Mouse (Mus musculus) hindbrain, embryonic 15.5 days (tissue): ENCODE data around the gene Slc45a2. TPM values are rescaled to one million over a fixed set of nuclear protein-coding genes. Genes with fewer than 3 reads are reported as not detected.

Source experiments
- ATAC-seq: fragments of 200-750 bp; cut with Nextera tagmentation; 2 replicates; pipeline ENCODE4 v1.8.0; 2017; ENCODE audit warnings: low read depth, moderate number of reproducible peaks, moderate TSS enrichment; ENCODE audit not compliant: low FRiP score
- H3K27ac ChIP-seq: fragments of 300-500 bp; sonication (generic); replicated peaks from 2 replicates; pipeline ENCODE4 v1.5.1; 2015; ENCODE audit warnings: mild to moderate bottlenecking, inconsistent platforms
- H3K27me3 ChIP-seq: fragments of 300-500 bp; sonication (generic); 2 replicates; pipeline ENCODE4 v1.6.1; 2015; ENCODE audit warnings: control low read depth, inconsistent platforms
- H3K36me3 ChIP-seq: fragments of 300-500 bp; sonication (generic); 2 replicates; pipeline ENCODE4 v1.6.1; 2015; ENCODE audit warnings: control low read depth, inconsistent platforms
- H3K4me1 ChIP-seq: fragments of 300-500 bp; sonication (generic); replicated peaks from 2 replicates; pipeline ENCODE4 v1.6.1; 2015; ENCODE audit warnings: control low read depth, inconsistent platforms
- H3K4me2 ChIP-seq: fragments of 300-500 bp; sonication (generic); 2 replicates; pipeline ENCODE4 v1.6.1; 2015; ENCODE audit warnings: moderate library complexity, mild to moderate bottlenecking, inconsistent platforms
- H3K4me3 ChIP-seq: fragments of 300-500 bp; sonication (generic); 2 replicates; pipeline ENCODE4 v1.5.1; 2015; ENCODE audit warnings: mild to moderate bottlenecking, inconsistent platforms
- H3K9ac ChIP-seq: fragments of 300-500 bp; sonication (generic); 2 replicates; pipeline ENCODE4 v1.6.1; 2015; ENCODE audit warnings: inconsistent platforms
- H3K9me3 ChIP-seq: fragments of 300-500 bp; sonication (generic); 2 replicates; pipeline ENCODE4 v1.6.1; 2016; ENCODE audit warnings: control low read depth, inconsistent platforms
- WGBS: fragments of 180-500 bp; shearing (Covaris S2); methylation state at CpG from one replicate; pipeline ENCODE4 v1.1.7; 2015; 5-methylcytosine and 5-hydroxymethylcytosine counted together
- polyA plus RNA-seq: library from polyadenylated mRNA; unstranded; fragments of >200 nt; fragmentation: Nextera tagmentation; extraction: Ambion mirVana; gene quantifications from 2 replicates; pipeline ENCODE4 v1.2.1, GENCODE M21; 2015

Gene Slc45a2
- polyA plus RNA-seq: 0.08 and 0.14 TPM in 2 replicates

GRCm38 (mm10) chr15:11000421-11000820, at the start of gene Slc45a2:
Gene Slc45a2 (plus strand): TSS chr15:11000721.
- H3K9me3 ChIP-seq: no peaks in the 10 kb centered on the region
- no peak within 1 kb of the TSS for H3K27ac ChIP-seq
- peak within 1 kb of the TSS; percentile 21; the same call in 1 of the 2 replicates for H3K4me2 ChIP-seq
- H3K4me1 ChIP-seq: no peaks in the 10 kb centered on the region
- no peak within 1 kb of the TSS for H3K4me3 ChIP-seq
- WGBS: 61% methylated on average over 7 of the region's 7 CpGs
- no peak for ATAC-seq
- H3K9ac ChIP-seq: no peak within 1 kb of the TSS
- H3K27me3 ChIP-seq: no peaks in the 10 kb centered on the region
- no peaks in the 10 kb centered on the region for H3K36me3 ChIP-seq

- Histone ChIP-seq H3K4me2 (peak within 1 kb of the TSS; percentile 39), H3K4me3 (peak within 1 kb of the TSS; percentile 7; the same call in 1 of the 2 replicates), H3K27me3 (no peaks in the 10 kb centered on the region), H3K4me1 (peaks cover 7% of the 10 kb centered on the region), H3K9me3 (no peaks in the 10 kb centered on the region), H3K9ac (no peak within 1 kb of the TSS), H3K27ac (0 out of 2 replicates have a peak within 1 kb of the TSS, but pooled peaks have one; percentile 19), H3K36me3 (no peaks in the 10 kb centered on the region)
- ATAC-seq: peak; percentile 82
- WGBS: 53% methylated on average over 23 of the region's 23 CpGs
These were observed 48.4 kb upstream of the Slc45a2 start, which contains the start of gene C1qtnf3 for GRCm38 (mm10) chr15:10951951-10952759. Gene C1qtnf3 (plus strand): TSS chr15:10952332.

GRCm38 (mm10) chr15:10952760-10953305, 47.7 kb upstream of the Slc45a2 start:
- 31% methylated on average over 4 of the region's 4 CpGs for WGBS
- Histone ChIP-seq H3K9ac (no peak overlapping the region), H3K27ac (0 out of 2 replicates have a peak overlapping the region, but pooled peaks have one; percentile 19), H3K4me3 (no peak overlapping the region), H3K4me2 (peak overlapping the region; percentile 39), H3K36me3 (no peaks in the 10 kb centered on the region), H3K4me1 (peaks cover 7% of the 10 kb centered on the region), H3K27me3 (no peaks in the 10 kb centered on the region), H3K9me3 (no peaks in the 10 kb centered on the region)
- no peak for ATAC-seq

- no peak overlapping the region for H3K4me2 ChIP-seq
These were observed 47.1 kb upstream of the Slc45a2 start for GRCm38 (mm10) chr15:10953465-10953864.

GRCm38 (mm10) chr15:10954381-10955016, 46.0 kb upstream of the Slc45a2 start:
- Histone ChIP-seq H3K4me2 (no peak overlapping the region), H3K36me3 (no peaks in the 10 kb centered on the region), H3K27me3 (no peaks in the 10 kb centered on the region), H3K9ac (no peak overlapping the region), H3K9me3 (no peaks in the 10 kb centered on the region), H3K27ac (no peak overlapping the region), H3K4me3 (no peak overlapping the region), H3K4me1 (peaks cover 7% of the 10 kb centered on the region)
- 93% methylated on average over 6 of the region's 6 CpGs for WGBS
- ATAC-seq: no peak

More at GRCm38 (mm10) chr15:10953465-10953864, 47.1 kb upstream of the Slc45a2 start:
- Histone ChIP-seq H3K9me3 (no peaks in the 10 kb centered on the region), H3K27me3 (no peaks in the 10 kb centered on the region), H3K27ac (no peak overlapping the region), H3K36me3 (no peaks in the 10 kb centered on the region), H3K4me1 (peaks cover 7% of the 10 kb centered on the region), H3K9ac (no peak overlapping the region), H3K4me3 (no peak overlapping the region)
- ATAC-seq: no peak
- WGBS: 76% methylated on average over 1 of the region's 1 CpGs

GRCm38 (mm10) chr15:10955156-10955555, 45.4 kb upstream of the Slc45a2 start:
- WGBS: 80% methylated on average over 5 of the region's 5 CpGs
- Histone ChIP-seq H3K4me3 (no peak overlapping the region), H3K9ac (no peak overlapping the region), H3K4me2 (no peak overlapping the region), H3K27me3 (no peaks in the 10 kb centered on the region), H3K9me3 (no peaks in the 10 kb centered on the region), H3K36me3 (no peaks in the 10 kb centered on the region), H3K4me1 (peaks cover 7% of the 10 kb centered on the region), H3K27ac (no peak overlapping the region)
- no peak for ATAC-seq

- no peak for ATAC-seq
- no peaks in the 10 kb centered on the region for H3K27me3 ChIP-seq
- no peak overlapping the region for H3K27ac ChIP-seq
- H3K9me3 ChIP-seq: no peaks in the 10 kb centered on the region
- no peak overlapping the region for H3K4me3 ChIP-seq
- H3K4me2 ChIP-seq: no peak overlapping the region
- peaks cover 7% of the 10 kb centered on the region for H3K4me1 ChIP-seq
- 41% methylated on average over 3 of the region's 3 CpGs for WGBS
- H3K36me3 ChIP-seq: no peaks in the 10 kb centered on the region
- H3K9ac ChIP-seq: no peak overlapping the region
These were observed 43.8 kb upstream of the Slc45a2 start for GRCm38 (mm10) chr15:10956706-10957105.

GRCm38 (mm10) chr15:10959277-10960026, 41.1 kb upstream of the Slc45a2 start:
- Histone ChIP-seq H3K4me3 (no peak overlapping the region), H3K27ac (no peak overlapping the region), H3K4me1 (no peaks in the 10 kb centered on the region), H3K27me3 (no peaks in the 10 kb centered on the region), H3K9me3 (no peaks in the 10 kb centered on the region), H3K4me2 (no peak overlapping the region), H3K9ac (no peak overlapping the region), H3K36me3 (no peaks in the 10 kb centered on the region)
- 91% methylated on average over 15 of the region's 15 CpGs for WGBS
- ATAC-seq: no peak

- Histone ChIP-seq H3K27ac (no peak overlapping the region), H3K4me2 (no peak overlapping the region), H3K4me3 (no peak overlapping the region), H3K9me3 (no peaks in the 10 kb centered on the region), H3K27me3 (no peaks in the 10 kb centered on the region), H3K4me1 (no peaks in the 10 kb centered on the region), H3K9ac (no peak overlapping the region), H3K36me3 (no peaks in the 10 kb centered on the region)
- ATAC-seq: no peak
- WGBS: 90% methylated on average over 5 of the region's 5 CpGs
These were observed 40.3 kb upstream of the Slc45a2 start for GRCm38 (mm10) chr15:10960267-10960666.

GRCm38 (mm10) chr15:10962601-10963000, 37.9 kb upstream of the Slc45a2 start:
- WGBS: 91% methylated on average over 2 of the region's 2 CpGs
- no peaks in the 10 kb centered on the region for H3K4me1 ChIP-seq
- no peaks in the 10 kb centered on the region for H3K9me3 ChIP-seq

GRCm38 (mm10) chr15:10969439-10969838, 31.1 kb upstream of the Slc45a2 start:
- no peak overlapping the region for H3K4me2 ChIP-seq
- H3K27ac ChIP-seq: no peak overlapping the region
- 81% methylated on average over 3 of the region's 3 CpGs for WGBS
- H3K9ac ChIP-seq: no peak overlapping the region
- H3K4me3 ChIP-seq: no peak overlapping the region
- H3K4me1 ChIP-seq: no peaks in the 10 kb centered on the region
- no peaks in the 10 kb centered on the region for H3K9me3 ChIP-seq
- no peak for ATAC-seq
- no peaks in the 10 kb centered on the region for H3K36me3 ChIP-seq
- no peaks in the 10 kb centered on the region for H3K27me3 ChIP-seq

More at GRCm38 (mm10) chr15:10962601-10963000, 37.9 kb upstream of the Slc45a2 start:
- no peak overlapping the region for H3K4me2 ChIP-seq
- H3K27me3 ChIP-seq: no peaks in the 10 kb centered on the region
- no peak overlapping the region for H3K4me3 ChIP-seq
- no peak for ATAC-seq
- H3K36me3 ChIP-seq: no peaks in the 10 kb centered on the region
- H3K9ac ChIP-seq: no peak overlapping the region
- H3K27ac ChIP-seq: no peak overlapping the region
